Mouse (Mus musculus) limb, embryonic 13.5 days (tissue): ENCODE measurements at regions not wholly inside any gene's neighbourhood (a gene's known extent, or its start where the extent isn't known, plus 50 kb on each side); places are given as distances from the start of the nearest gene placed in this dataset.

Experiments used
- ATAC-seq: fragments of 200-750 bp; cut with Nextera tagmentation; 2 replicates; pipeline ENCODE4 v1.8.0; 2017; ENCODE audit warnings: low read depth, moderate number of reproducible peaks, moderate TSS enrichment; ENCODE audit not compliant: low FRiP score
- H3K27ac ChIP-seq: fragments of 300-500 bp; sonication (generic); 2 replicates; pipeline ENCODE4 v1.5.1; 2015; ENCODE audit warnings: inconsistent platforms, mild to moderate bottlenecking, moderate library complexity
- H3K27me3 ChIP-seq: fragments of 300-500 bp; sonication (generic); 2 replicates; pipeline ENCODE4 v1.6.1; 2015; ENCODE audit warnings: mild to moderate bottlenecking, inconsistent platforms
- H3K36me3 ChIP-seq: fragments of 300-500 bp; sonication (generic); 2 replicates; pipeline ENCODE4 v1.6.1; 2015; ENCODE audit warnings: inconsistent platforms, mild to moderate bottlenecking, moderate library complexity
- H3K4me1 ChIP-seq: fragments of 300-500 bp; sonication (generic); 2 replicates; pipeline ENCODE4 v1.6.1; 2015; ENCODE audit warnings: inconsistent platforms
- H3K4me2 ChIP-seq: fragments of 300-500 bp; sonication (generic); replicated peaks from 2 replicates; pipeline ENCODE4 v1.6.1; 2015; ENCODE audit warnings: inconsistent platforms, mild to moderate bottlenecking, moderate library complexity
- H3K4me3 ChIP-seq: fragments of 300-500 bp; sonication (generic); 2 replicates; pipeline ENCODE4 v1.5.1; 2015; ENCODE audit warnings: moderate library complexity, mild to moderate bottlenecking, inconsistent platforms
- H3K9ac ChIP-seq: fragments of 300-500 bp; sonication (generic); 2 replicates; pipeline ENCODE4 v1.6.1; 2015; ENCODE audit warnings: mild to moderate bottlenecking, inconsistent platforms
- H3K9me3 ChIP-seq: fragments of 300-500 bp; sonication (generic); 2 replicates; pipeline ENCODE4 v1.6.1; 2016; ENCODE audit warnings: inconsistent platforms
- WGBS: fragments of 180-500 bp; shearing (Covaris S2); methylation state at CpG from one replicate; pipeline ENCODE4 v1.1.7; 2015; 5-methylcytosine and 5-hydroxymethylcytosine counted together

- 29% methylated on average over 11 of the region's 11 CpGs for WGBS
- Histone ChIP-seq H3K27ac (no peak overlapping the region), H3K9ac (no peak overlapping the region)
Observed at GRCm38 (mm10) chr9:43660896-43661563, 82.8 kb upstream of the Nectin1 start.

GRCm38 (mm10) chr9:43661646-43662045 is 82.1 kb upstream of the Nectin1 start:
- Histone ChIP-seq H3K9me3 (no peaks in the 10 kb centered on the region), H3K4me1 (no peaks in the 10 kb centered on the region), H3K4me3 (no peak overlapping the region), H3K4me2 (no peak overlapping the region), H3K27ac (no peak overlapping the region), H3K36me3 (no peaks in the 10 kb centered on the region), H3K9ac (no peak overlapping the region), H3K27me3 (no peaks in the 10 kb centered on the region)
- WGBS = 59% methylated on average over 6 of the region's 6 CpGs
- no peak for ATAC-seq

More at GRCm38 (mm10) chr9:43660896-43661563, 82.8 kb upstream of the Nectin1 start:
- no peaks in the 10 kb centered on the region for H3K36me3 ChIP-seq
- H3K4me2 ChIP-seq = no peak overlapping the region
- no peak for ATAC-seq
- no peaks in the 10 kb centered on the region for H3K9me3 ChIP-seq
- no peaks in the 10 kb centered on the region for H3K27me3 ChIP-seq
- no peak overlapping the region for H3K4me3 ChIP-seq
- no peaks in the 10 kb centered on the region for H3K4me1 ChIP-seq

GRCm38 (mm10) chr9:43667386-43667785 is 76.4 kb upstream of the Nectin1 start:
- ATAC-seq = no peak
- H3K4me1 ChIP-seq = no peaks in the 10 kb centered on the region
- no peak overlapping the region for H3K9ac ChIP-seq
- no peak overlapping the region for H3K27ac ChIP-seq
- no peaks in the 10 kb centered on the region for H3K36me3 ChIP-seq
- no peaks in the 10 kb centered on the region for H3K27me3 ChIP-seq
- no peaks in the 10 kb centered on the region for H3K9me3 ChIP-seq
- 86% methylated on average over 6 of the region's 6 CpGs for WGBS
- H3K4me2 ChIP-seq = no peak overlapping the region
- H3K4me3 ChIP-seq = no peak overlapping the region

- no peak for ATAC-seq
- 60% methylated on average over 4 of the region's 4 CpGs for WGBS
- Histone ChIP-seq H3K9me3 (no peaks in the 10 kb centered on the region), H3K4me3 (no peak overlapping the region), H3K4me1 (no peaks in the 10 kb centered on the region), H3K27ac (no peak overlapping the region), H3K4me2 (no peak overlapping the region), H3K27me3 (no peaks in the 10 kb centered on the region), H3K36me3 (no peaks in the 10 kb centered on the region), H3K9ac (no peak overlapping the region)
Observed at GRCm38 (mm10) chr9:43667974-43668373, 75.8 kb upstream of the Nectin1 start.

- Histone ChIP-seq H3K36me3 (no peaks in the 10 kb centered on the region), H3K27me3 (no peaks in the 10 kb centered on the region), H3K4me2 (no peak overlapping the region), H3K4me3 (no peak overlapping the region), H3K27ac (no peak overlapping the region), H3K4me1 (no peaks in the 10 kb centered on the region), H3K9me3 (no peaks in the 10 kb centered on the region), H3K9ac (no peak overlapping the region)
- 64% methylated on average over 7 of the region's 7 CpGs for WGBS
- ATAC-seq = no peak
Observed at GRCm38 (mm10) chr9:43668731-43669130, 75.1 kb upstream of the Nectin1 start.

DNA sequence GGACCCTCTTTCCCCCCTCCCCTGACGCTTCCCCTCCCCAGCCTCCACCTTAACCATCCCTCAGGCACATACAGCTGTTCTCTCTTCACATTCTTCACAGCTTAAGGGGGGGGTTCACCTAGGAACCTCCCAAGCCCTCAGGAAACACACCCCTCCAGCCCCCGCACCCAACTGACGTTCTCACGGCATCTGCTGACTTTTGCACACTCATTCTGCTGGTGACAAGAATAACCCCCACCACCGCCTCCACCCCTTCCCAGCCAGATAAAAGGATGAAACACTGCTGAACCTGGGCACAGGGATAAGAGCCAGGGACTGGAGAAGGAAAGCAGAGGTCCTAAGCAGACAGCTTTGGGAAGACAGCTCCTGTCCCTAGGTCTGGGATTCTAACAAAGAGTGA is 73.2 kb upstream of the Nectin1 start:
- Histone ChIP-seq H3K4me3 (no peak overlapping the region), H3K27me3 (no peaks in the 10 kb centered on the region), H3K36me3 (no peaks in the 10 kb centered on the region), H3K4me1 (no peaks in the 10 kb centered on the region), H3K9me3 (no peaks in the 10 kb centered on the region), H3K9ac (no peak overlapping the region), H3K4me2 (no peak overlapping the region), H3K27ac (no peak overlapping the region)
- no peak for ATAC-seq
- 66% methylated on average over 5 of the region's 5 CpGs for WGBS

DNA sequence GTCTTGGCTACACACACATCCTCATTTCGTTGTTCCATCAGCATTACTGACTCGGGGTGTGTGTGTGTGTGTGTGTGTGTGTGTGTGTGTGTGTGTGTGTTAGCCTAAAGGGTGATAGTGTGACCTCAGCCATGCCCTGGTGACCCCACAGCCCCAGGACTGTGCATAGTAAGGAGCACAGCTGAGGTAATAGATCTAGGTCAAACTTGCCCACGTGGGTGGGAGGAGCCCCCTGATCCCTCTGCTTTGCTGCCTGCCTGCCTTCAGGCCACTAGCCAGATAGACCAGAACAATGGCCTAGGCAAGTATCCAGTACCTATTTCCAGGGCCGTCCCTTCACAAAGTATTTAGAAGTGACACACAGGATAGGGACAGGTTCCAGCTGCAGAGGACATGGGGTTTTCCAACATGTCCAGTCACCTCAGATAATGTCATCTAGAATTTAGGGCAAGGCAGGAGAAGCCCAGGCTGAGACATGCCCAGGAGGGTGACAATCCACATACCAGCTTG is 70.6 kb upstream of the Nectin1 start:
- no peak overlapping the region for H3K4me3 ChIP-seq
- no peak overlapping the region for H3K9ac ChIP-seq
- no peaks in the 10 kb centered on the region for H3K36me3 ChIP-seq
- no peak overlapping the region for H3K27ac ChIP-seq
- no peak overlapping the region for H3K4me2 ChIP-seq
- H3K9me3 ChIP-seq = no peaks in the 10 kb centered on the region
- no peaks in the 10 kb centered on the region for H3K27me3 ChIP-seq
- H3K4me1 ChIP-seq = no peaks in the 10 kb centered on the region
- 58% methylated on average over 4 of the region's 4 CpGs for WGBS
- no peak for ATAC-seq

DNA sequence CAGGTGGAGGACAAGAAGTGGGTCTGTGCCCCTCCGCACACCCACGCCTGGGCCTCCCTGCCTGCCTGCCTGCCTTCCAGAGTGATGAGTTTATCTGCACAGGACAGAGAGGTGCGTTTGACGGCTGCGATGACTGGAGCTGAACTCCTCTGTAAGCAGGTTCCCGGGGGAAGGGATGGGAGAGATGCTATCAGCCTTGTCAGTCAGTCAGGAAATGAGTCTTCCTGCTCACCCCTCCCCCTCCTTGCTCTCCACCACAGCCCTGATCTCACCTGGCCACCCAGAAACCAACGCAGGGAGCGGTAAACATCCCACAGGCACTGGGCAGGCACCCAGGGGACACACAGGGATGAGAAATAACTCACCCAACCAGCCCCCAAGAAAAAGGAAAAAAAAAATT is 69.5 kb upstream of the Nectin1 start:
- 46% methylated on average over 8 of the region's 8 CpGs for WGBS
- Histone ChIP-seq H3K9ac (no peak overlapping the region), H3K4me3 (no peak overlapping the region), H3K27ac (no peak overlapping the region), H3K27me3 (peaks cover 8% of the 10 kb centered on the region), H3K36me3 (no peaks in the 10 kb centered on the region), H3K4me2 (no peak overlapping the region), H3K9me3 (no peaks in the 10 kb centered on the region), H3K4me1 (no peaks in the 10 kb centered on the region)
- ATAC-seq = no peak

DNA sequence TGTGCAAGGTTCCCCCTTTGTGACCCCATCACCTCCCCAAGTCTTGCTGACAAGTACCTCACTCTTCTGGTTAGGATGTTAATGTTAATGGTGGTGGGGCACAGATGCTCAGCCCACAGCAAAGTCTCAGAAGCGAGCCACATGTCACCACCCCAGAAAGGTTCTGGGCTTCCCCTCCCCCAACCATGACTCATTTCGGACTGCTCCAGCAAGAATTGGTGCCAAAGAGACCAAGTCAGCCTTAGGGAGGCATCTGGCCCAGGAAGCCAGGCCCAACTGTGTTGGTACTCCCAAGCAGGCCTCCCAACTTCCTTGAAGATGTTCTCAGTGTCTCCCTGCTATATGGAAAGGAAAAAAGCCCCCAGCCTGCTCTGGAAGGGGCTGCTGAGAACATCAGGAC is 67.8 kb upstream of the Nectin1 start:
- no peaks in the 10 kb centered on the region for H3K9me3 ChIP-seq
- H3K4me3 ChIP-seq = no peak overlapping the region
- ATAC-seq = no peak
- H3K4me1 ChIP-seq = no peaks in the 10 kb centered on the region
- peaks cover 12% of the 10 kb centered on the region for H3K27me3 ChIP-seq
- no peak overlapping the region for H3K27ac ChIP-seq
- 74% methylated on average over 2 of the region's 2 CpGs for WGBS
- no peaks in the 10 kb centered on the region for H3K36me3 ChIP-seq
- no peak overlapping the region for H3K4me2 ChIP-seq
- no peak overlapping the region for H3K9ac ChIP-seq

DNA sequence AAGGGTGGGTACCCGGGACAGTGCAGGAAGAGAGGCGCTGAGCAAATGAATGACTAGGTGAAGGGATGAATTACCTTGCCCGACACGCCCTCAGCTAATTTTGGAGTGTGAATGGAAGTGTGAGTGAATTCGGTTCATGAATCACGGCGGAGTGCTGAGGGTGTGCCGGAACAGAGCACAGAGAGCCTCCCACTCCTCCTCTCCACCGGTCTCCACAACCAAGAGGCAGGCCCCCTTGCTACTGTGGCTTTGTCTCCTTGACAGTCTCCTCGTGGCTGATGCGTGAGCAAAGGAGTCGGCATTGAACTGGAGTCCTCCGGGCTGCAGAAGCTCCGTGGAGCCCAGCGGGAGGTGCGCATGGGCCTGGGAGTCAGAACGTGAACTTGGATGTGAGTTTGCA is 64.5 kb upstream of the Nectin1 start:
- 44% methylated on average over 17 of the region's 17 CpGs for WGBS
- Histone ChIP-seq H3K9me3 (no peaks in the 10 kb centered on the region), H3K4me1 (no peaks in the 10 kb centered on the region), H3K4me3 (no peak overlapping the region), H3K4me2 (no peak overlapping the region), H3K27ac (no peak overlapping the region), H3K36me3 (no peaks in the 10 kb centered on the region), H3K9ac (no peak overlapping the region), H3K27me3 (peaks cover 12% of the 10 kb centered on the region)
- no peak for ATAC-seq

DNA sequence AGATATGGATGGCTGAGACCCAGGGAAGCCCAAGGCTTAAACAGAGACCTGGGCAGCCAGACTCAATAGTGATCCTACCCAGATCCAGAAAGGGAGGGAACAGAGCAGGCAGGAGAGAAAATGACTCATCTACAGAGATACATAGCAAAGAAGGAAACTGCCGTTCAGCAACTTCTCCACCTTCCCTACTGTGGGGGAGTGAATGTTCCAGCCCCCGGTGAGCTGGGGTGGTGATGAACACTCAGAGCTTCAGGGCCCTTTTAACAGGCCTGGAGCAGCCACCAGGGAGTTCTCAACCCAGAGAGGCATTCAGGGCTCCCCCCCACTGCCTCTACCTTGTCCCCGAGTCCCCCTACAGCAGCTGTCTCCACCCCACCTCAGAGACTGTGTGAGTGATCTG is 62.5 kb upstream of the Nectin1 start:
- WGBS = 59% methylated on average over 3 of the region's 3 CpGs
- Histone ChIP-seq H3K27me3 (peaks cover 12% of the 10 kb centered on the region), H3K4me2 (no peak overlapping the region), H3K4me1 (no peaks in the 10 kb centered on the region), H3K36me3 (no peaks in the 10 kb centered on the region), H3K9ac (no peak overlapping the region), H3K4me3 (no peak overlapping the region), H3K27ac (no peak overlapping the region), H3K9me3 (no peaks in the 10 kb centered on the region)
- ATAC-seq = no peak

DNA sequence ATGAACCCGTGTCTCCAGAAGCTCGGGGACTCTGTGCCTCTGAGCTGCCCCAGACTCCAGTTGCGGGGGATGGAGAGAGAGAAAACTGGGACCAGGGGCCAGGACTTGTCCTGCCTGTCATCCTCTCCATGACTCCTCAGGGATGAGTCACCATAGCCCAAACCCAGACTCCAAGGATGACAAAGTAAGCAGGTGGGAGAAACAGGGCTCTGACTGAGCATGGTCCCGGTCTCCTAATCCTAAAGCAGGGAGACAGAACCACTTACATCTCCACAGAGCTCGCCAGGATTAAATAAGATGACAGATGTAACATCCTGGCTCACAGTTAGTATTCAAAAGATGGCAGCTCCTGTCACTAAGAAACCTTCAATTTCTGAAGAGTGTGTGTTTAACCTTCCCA is 61.7 kb upstream of the Nectin1 start:
- H3K27ac ChIP-seq = no peak overlapping the region
- H3K27me3 ChIP-seq = peaks cover 12% of the 10 kb centered on the region
- H3K4me3 ChIP-seq = no peak overlapping the region
- no peaks in the 10 kb centered on the region for H3K4me1 ChIP-seq
- WGBS = 74% methylated on average over 5 of the region's 5 CpGs
- no peak overlapping the region for H3K9ac ChIP-seq
- no peaks in the 10 kb centered on the region for H3K9me3 ChIP-seq
- no peak overlapping the region for H3K4me2 ChIP-seq
- ATAC-seq = no peak
- H3K36me3 ChIP-seq = no peaks in the 10 kb centered on the region

DNA sequence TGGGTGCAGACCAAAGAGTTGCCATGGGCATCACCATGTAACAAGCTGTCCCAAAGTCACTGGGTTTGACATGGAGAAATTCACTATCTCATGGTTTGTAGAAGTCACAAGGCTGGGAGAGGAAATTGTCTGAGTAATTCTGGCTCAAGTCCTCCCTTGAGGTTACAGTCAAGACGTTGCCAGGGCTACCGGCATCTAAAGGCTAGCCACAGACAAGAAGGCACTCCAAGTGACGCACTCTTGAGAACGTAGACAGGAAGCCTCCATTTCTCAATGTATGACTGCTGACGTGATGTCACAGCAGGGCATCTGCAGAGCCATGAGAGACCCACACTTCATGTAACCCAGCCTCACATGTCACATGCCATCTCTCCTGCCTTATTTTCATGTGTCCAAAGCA is 59.2 kb upstream of the Nectin1 start:
- Histone ChIP-seq H3K9me3 (no peaks in the 10 kb centered on the region), H3K9ac (no peak overlapping the region), H3K4me2 (no peak overlapping the region), H3K4me3 (no peak overlapping the region), H3K27ac (no peak overlapping the region), H3K27me3 (peaks cover 1% of the 10 kb centered on the region; the same call in 1 of the 2 replicates), H3K4me1 (no peaks in the 10 kb centered on the region), H3K36me3 (no peaks in the 10 kb centered on the region)
- ATAC-seq = no peak
- WGBS = 78% methylated on average over 5 of the region's 5 CpGs
